Mouse (Mus musculus): ENCODE measurements at regions not wholly inside any gene's neighbourhood (a gene's known extent, or its start where the extent isn't known, plus 50 kb on each side); places are given as distances from the start of the nearest gene placed in this dataset.

- no peaks in the 10 kb centered on the region for H3K4me1 ChIP-seq (ENCODE audit: control insufficient read depth)
- H3K9me3 ChIP-seq (ENCODE audit: control insufficient read depth, low read length): no peaks in the 10 kb centered on the region
- no peak for TF ChIP-seq TAL1 (IDR thresholded peaks at IDR 0.05; ENCODE audit: low read length)
- no peak for TF ChIP-seq GATA1 (IDR thresholded peaks at IDR 0.05; ENCODE audit: low read length)
- H3K27me3 ChIP-seq (ENCODE audit: control insufficient read depth): no peaks in the 10 kb centered on the region
- no peaks in the 10 kb centered on the region for H3K36me3 ChIP-seq (ENCODE audit: control insufficient read depth)
- H3K4me3 ChIP-seq (replicated peaks): no peak overlapping the region
Measured at GRCm38 (mm10) chr19:33043696-33044095, 286.4 kb downstream of the Pten start.

DNA sequence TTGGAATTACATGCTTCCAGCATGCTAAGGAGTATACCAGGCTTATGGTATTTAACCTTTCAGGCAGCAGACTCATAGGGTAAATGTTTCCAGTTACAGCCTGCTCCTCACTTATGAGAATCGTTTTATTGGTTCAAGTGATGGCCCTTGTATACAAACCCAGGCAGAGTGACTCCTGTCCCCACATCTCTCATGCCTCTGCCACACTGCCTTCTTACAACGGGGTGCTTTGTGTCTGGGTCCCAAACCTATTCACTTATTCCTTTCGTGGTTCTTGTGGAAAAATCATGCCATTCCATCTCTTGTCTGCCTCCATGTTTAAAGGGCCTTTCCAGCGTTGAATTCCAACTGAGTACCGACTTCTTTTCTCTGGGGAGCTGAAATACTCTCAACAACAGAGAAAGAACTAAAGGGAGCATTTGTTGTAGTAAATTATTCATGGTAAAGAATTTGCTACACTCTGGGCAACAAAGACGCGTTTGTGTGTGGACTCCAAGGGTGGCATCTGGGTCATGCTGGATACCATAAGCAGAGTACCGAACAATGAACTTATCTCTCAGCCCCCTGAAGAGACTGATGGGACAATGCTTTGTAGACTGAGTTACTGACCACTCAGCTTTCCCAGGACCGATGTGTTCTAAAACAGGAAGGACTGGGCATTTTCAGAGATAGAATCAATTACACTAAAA lies 291.6 kb downstream of the Pten start:
- TF ChIP-seq GATA1 (IDR thresholded peaks at IDR 0.05; ENCODE audit: low read length) (no peak), TAL1 (IDR thresholded peaks at IDR 0.05; ENCODE audit: low read length) (no peak)
- Histone ChIP-seq H3K36me3 (ENCODE audit: control insufficient read depth) (no peaks in the 10 kb centered on the region), H3K4me1 (ENCODE audit: control insufficient read depth) (no peaks in the 10 kb centered on the region), H3K4me3 (replicated peaks) (no peak overlapping the region), H3K27me3 (ENCODE audit: control insufficient read depth) (no peaks in the 10 kb centered on the region), H3K9me3 (ENCODE audit: control insufficient read depth, low read length) (no peaks in the 10 kb centered on the region)

- Histone ChIP-seq H3K36me3 (ENCODE audit: control insufficient read depth) (no peaks in the 10 kb centered on the region), H3K4me1 (ENCODE audit: control insufficient read depth) (no peaks in the 10 kb centered on the region), H3K9me3 (ENCODE audit: control insufficient read depth, low read length) (no peaks in the 10 kb centered on the region), H3K27me3 (ENCODE audit: control insufficient read depth) (no peaks in the 10 kb centered on the region), H3K4me3 (replicated peaks) (no peak overlapping the region)
- TF ChIP-seq TAL1 (IDR thresholded peaks at IDR 0.05; ENCODE audit: low read length) (no peak), GATA1 (IDR thresholded peaks at IDR 0.05; ENCODE audit: low read length) (no peak)
Measured at GRCm38 (mm10) chr19:33053199-33053867, 296.0 kb downstream of the Pten start.

GRCm38 (mm10) chr19:33056372-33056791 lies 299.1 kb downstream of the Pten start:
- H3K9me3 ChIP-seq (ENCODE audit: control insufficient read depth, low read length): no peaks in the 10 kb centered on the region
- H3K4me1 ChIP-seq (ENCODE audit: control insufficient read depth): no peaks in the 10 kb centered on the region
- H3K36me3 ChIP-seq (ENCODE audit: control insufficient read depth): no peaks in the 10 kb centered on the region
- H3K27me3 ChIP-seq (ENCODE audit: control insufficient read depth): no peaks in the 10 kb centered on the region
- no peak overlapping the region for H3K4me3 ChIP-seq (replicated peaks)
- TF ChIP-seq GATA1 (IDR thresholded peaks at IDR 0.05; ENCODE audit: low read length) (no peak), TAL1 (IDR thresholded peaks at IDR 0.05; ENCODE audit: low read length) (no peak)

- Histone ChIP-seq H3K4me3 (replicated peaks) (no peak overlapping the region), H3K9me3 (ENCODE audit: control insufficient read depth, low read length) (no peaks in the 10 kb centered on the region), H3K27me3 (ENCODE audit: control insufficient read depth) (no peaks in the 10 kb centered on the region), H3K4me1 (ENCODE audit: control insufficient read depth) (no peaks in the 10 kb centered on the region), H3K36me3 (ENCODE audit: control insufficient read depth) (no peaks in the 10 kb centered on the region)
- TF ChIP-seq TAL1 (IDR thresholded peaks at IDR 0.05; ENCODE audit: low read length): no peak
- no peak for TF ChIP-seq GATA1 (IDR thresholded peaks at IDR 0.05; ENCODE audit: low read length)
Measured at GRCm38 (mm10) chr19:33061006-33061405, 303.7 kb downstream of the Pten start.

DNA sequence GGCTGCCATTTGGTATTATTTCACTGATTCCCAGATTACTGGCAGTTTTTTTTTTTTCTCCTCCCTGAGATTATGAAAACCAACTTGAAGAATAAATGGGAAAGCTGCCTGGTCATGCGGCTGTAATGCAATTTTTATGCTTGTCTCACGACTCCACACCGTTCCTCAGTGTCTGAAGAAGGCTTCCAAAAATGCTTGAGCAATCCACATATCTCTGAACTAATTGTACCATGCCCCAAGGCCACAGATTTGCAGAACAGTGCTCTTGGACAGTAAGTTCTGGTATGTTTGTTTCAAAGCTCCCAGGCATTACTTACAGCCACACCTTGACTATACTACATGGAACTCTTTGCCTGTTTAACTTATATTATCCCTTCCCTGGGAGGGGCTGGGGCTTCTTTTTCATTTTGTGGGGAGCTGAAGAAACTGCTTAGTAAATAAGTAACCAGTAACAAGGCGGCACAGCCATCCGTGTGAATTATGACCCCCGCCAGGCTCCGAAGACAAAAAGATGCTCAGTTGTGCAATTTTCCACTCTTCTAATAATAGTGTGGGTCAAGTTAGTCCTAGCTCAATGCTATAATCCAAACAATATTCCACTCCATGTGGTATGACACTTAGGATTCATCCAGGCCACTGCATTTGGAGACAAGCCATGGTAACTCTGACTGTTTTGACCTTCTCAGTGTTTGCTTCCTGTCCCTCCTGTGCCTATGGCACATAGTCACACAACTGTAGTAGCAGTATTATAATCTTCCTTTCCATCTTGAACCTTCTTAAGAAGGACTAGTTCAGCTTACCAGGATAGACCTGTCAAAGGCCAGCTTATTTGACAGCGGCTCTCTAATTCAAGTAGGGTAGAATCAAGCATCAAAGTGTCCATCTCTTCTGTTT lies 305.1 kb downstream of the Pten start:
- Histone ChIP-seq H3K4me1 (ENCODE audit: control insufficient read depth) (no peaks in the 10 kb centered on the region), H3K27me3 (ENCODE audit: control insufficient read depth) (no peaks in the 10 kb centered on the region), H3K36me3 (ENCODE audit: control insufficient read depth) (no peaks in the 10 kb centered on the region), H3K4me3 (replicated peaks) (no peak overlapping the region), H3K9me3 (ENCODE audit: control insufficient read depth, low read length) (no peaks in the 10 kb centered on the region)
- TF ChIP-seq GATA1 (IDR thresholded peaks at IDR 0.05; ENCODE audit: low read length): no peak
- TF ChIP-seq TAL1 (IDR thresholded peaks at IDR 0.05; ENCODE audit: low read length): no peak

DNA sequence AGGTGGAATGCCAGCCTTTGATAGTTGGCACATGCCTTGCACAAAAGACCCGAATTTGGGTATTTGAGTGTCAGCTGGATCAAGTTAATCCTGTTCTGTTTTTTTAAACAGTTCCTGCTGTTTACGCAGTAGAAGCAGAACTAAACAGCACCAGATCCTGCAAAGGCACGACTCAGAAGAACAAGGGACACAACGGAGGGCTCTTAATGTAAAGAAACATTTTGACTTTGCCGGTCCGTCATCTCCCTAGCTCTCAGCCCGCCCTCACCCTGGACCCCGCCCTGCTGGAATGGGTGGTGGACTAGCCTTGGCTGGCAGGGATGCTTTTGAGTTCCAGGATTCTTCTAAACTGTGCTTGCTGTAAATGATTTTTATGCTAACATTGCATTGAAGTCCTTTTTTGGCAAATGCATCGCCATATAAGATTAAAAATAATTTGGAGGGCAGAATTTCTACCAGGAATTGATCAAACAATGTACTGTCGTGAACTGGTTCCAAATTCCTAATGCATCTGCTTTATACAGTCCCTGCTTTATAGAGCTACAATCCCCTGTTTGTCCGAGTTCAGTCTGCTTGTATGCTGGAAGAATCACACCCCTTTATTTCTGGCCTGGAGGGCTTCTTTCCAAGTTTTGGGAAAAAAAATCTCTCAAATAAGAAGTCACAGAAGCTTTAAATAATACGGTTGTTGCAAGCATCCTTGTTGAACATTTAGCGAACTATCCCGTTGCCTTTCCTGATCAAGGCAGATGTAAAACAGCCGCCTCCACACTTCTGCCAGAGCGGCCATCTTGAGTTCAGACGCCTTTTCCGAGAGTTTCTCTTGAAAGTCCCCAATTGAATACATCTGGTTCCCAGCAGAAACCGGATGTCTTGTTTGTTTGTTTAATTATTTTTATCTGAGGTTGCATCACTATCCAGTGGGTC lies 308.2 kb downstream of the Pten start:
- Histone ChIP-seq H3K9me3 (ENCODE audit: control insufficient read depth, low read length) (no peaks in the 10 kb centered on the region), H3K27me3 (ENCODE audit: control insufficient read depth) (no peaks in the 10 kb centered on the region), H3K4me1 (ENCODE audit: control insufficient read depth) (no peaks in the 10 kb centered on the region), H3K36me3 (ENCODE audit: control insufficient read depth) (no peaks in the 10 kb centered on the region), H3K4me3 (replicated peaks) (no peak overlapping the region)
- no peak for TF ChIP-seq GATA1 (IDR thresholded peaks at IDR 0.05; ENCODE audit: low read length)
- no peak for TF ChIP-seq TAL1 (IDR thresholded peaks at IDR 0.05; ENCODE audit: low read length)

GRCm38 (mm10) chr19:33068351-33068955 lies 311.2 kb downstream of the Pten start:
- Histone ChIP-seq H3K4me1 (ENCODE audit: control insufficient read depth) (no peaks in the 10 kb centered on the region), H3K9me3 (ENCODE audit: control insufficient read depth, low read length) (no peaks in the 10 kb centered on the region), H3K36me3 (ENCODE audit: control insufficient read depth) (no peaks in the 10 kb centered on the region), H3K27me3 (ENCODE audit: control insufficient read depth) (no peaks in the 10 kb centered on the region), H3K4me3 (replicated peaks) (no peak overlapping the region)
- TF ChIP-seq GATA1 (IDR thresholded peaks at IDR 0.05; ENCODE audit: low read length) (no peak), TAL1 (IDR thresholded peaks at IDR 0.05; ENCODE audit: low read length) (no peak)
